Mouse (Mus musculus): ENCODE results near the gene Rasal3. TPM values are rescaled to one million over a fixed set of nuclear protein-coding genes. Genes with fewer than 3 reads are reported as not detected.

Rasal3 gene
- total and polyA plus RNA-seq, 3 experiments: 0.70 to 4.2 (median 0.98) TPM

DNA sequence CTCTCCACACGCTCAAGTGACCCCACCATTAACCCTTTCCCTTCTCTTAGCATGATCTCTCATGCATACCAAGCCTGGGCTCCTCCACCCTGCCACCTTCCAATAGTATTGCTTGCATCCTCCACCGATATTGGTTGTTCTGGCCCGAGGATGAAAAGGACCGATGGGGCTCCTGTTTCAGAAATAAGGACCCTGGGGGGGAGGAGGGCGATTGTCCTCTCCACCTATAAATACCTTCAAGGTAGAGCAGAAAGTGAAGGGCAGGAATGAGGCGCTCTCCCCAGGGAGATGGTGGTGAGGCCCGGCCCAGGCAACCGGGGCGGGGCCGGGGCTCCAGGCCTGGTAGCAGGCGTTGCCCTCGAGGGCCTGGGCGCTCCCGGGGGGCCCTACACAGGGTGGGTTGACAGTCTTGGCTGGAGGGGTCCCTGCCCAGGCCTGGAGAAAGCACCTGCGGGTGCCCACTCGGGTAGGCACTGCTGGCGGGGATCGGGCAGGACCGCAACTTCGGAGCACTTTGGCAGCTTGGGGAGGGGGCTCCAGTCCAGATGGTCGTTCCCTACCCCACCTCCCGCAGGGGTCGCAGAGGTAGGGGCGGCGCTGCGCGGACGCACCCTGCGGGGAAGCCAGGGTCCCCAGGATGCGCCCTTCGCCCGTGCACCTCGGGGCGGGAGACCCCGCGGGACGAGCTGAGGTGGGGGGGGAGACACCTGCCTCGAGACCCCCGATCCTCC is 14.8 kb downstream of the Rasal3 start:
- intact Hi-C loops (cut with DNase I): loop anchor here (5.0 kb wide), 1 partner anchor 36 kb away; the partner anchor contains the start of gene Akap8l
- H3K9ac ChIP-seq (ENCODE audit: low read depth, low read length): peak overlapping the region; percentile 94
- H3K36me3 ChIP-seq (ENCODE audit: control insufficient read depth, insufficient read depth, low read length): no peaks in the 10 kb centered on the region
- DNase-seq: peak in 1 of 2 experiments; percentile 61
- H3K27ac ChIP-seq: peak overlapping the region; percentile 92
- no peaks in the 10 kb centered on the region for H3K27me3 ChIP-seq (ENCODE audit: control insufficient read depth, insufficient read depth, low read length)
- peaks cover 5% of the 10 kb centered on the region for H3K4me1 ChIP-seq (ENCODE audit: control insufficient read depth, insufficient read depth, low read length)
- WGBS: 1% methylated on average over 39 of the region's 39 CpGs
- no peak for TF ChIP-seq CTCF (IDR thresholded peaks at IDR 0.05)
- TF ChIP-seq POLR2A (IDR thresholded peaks at IDR 0.05; ENCODE audit: insufficient read depth, low read depth, low read length): no peak
- TF ChIP-seq EP300 (IDR thresholded peaks at IDR 0.05; ENCODE audit: insufficient read depth, low read depth, low read length): no peak
- H3K79me2 ChIP-seq (replicated peaks; ENCODE audit: control insufficient read depth, insufficient read depth, low read length): no peaks in the 10 kb centered on the region
- peak overlapping the region; percentile 72 for H3K4me3 ChIP-seq

DNA sequence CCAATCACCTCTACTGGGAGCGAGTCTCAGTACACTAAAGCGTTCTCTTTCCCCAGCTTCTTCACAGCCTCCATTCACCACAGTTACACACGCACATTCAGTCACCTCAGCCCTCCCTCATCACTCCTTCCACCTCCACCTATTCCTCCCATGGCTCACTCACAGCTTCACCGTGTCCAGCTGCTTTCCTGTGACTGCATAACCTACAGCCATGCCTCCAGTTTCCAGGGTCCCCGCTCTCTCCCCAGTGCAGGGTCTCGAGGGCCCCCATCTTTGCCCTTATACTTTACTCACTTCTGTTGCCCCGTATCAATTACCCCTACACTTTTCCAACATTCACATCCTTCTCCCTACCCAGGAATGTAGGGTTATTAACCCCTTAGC is 15.4 kb downstream of the Rasal3 start:
- peak overlapping the region; percentile 94 for H3K9ac ChIP-seq (ENCODE audit: low read depth, low read length)
- 57% methylated on average over 7 of the region's 7 CpGs for WGBS
- TF ChIP-seq CTCF (IDR thresholded peaks at IDR 0.05) (no peak), EP300 (IDR thresholded peaks at IDR 0.05; ENCODE audit: insufficient read depth, low read depth, low read length) (no peak), POLR2A (IDR thresholded peaks at IDR 0.05; ENCODE audit: insufficient read depth, low read depth, low read length) (no peak)
- intact Hi-C loops (cut with DNase I): loop anchor here (1.0 to 5.0 kb wide), 3 partner anchors 23 to 106 kb away; partner anchors contain the start of gene Akap8l
- H3K79me2 ChIP-seq (replicated peaks; ENCODE audit: control insufficient read depth, insufficient read depth, low read length): no peaks in the 10 kb centered on the region
- H3K36me3 ChIP-seq (ENCODE audit: control insufficient read depth, insufficient read depth, low read length): no peaks in the 10 kb centered on the region
- H3K27me3 ChIP-seq (ENCODE audit: control insufficient read depth, insufficient read depth, low read length): no peaks in the 10 kb centered on the region
- peaks cover 5% of the 10 kb centered on the region for H3K4me1 ChIP-seq (ENCODE audit: control insufficient read depth, insufficient read depth, low read length)
- peak overlapping the region; percentile 92; the same call in 1 of the 2 replicates for H3K27ac ChIP-seq
- H3K4me3 ChIP-seq: peak overlapping the region; percentile 72; the same call in 1 of the 2 replicates
- peak in 1 of 2 experiments; percentile 19 for DNase-seq

DNA sequence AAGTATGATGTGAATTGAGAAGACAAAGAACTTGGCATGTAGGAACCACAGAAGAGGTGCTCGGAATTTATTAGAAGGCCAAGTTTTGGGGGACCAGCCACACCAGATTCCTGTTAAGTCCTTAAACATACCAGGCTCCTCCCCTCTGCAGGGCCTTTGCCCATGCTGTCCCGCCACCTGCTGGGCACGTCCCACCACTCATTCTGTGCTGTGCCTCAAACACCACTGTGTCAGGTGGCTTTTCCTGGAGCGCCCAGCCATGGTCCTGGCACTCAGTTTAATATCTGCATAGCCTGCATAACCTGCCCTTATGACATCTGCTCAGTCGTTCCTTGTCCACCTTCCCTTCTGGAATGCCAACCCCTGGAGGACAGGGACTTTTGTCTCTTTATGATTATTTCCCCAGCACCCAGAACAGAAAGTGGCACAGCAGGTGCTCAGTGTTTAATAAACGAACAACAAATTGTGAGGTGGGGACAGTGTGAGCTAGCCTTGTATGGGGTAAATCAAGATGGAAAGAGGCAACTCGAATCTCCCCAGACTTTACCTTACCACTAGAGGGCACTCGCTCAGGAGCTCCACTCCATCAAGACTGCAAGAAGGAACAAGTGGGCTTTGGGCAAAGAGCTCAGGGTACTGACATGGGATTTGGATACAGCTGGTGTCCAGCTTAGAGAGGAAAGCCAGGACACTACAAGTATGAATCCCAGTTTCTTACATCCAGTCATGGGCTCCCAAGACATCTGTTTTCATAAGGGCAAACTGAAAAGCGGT is 16.5 kb downstream of the Rasal3 start:
- Histone ChIP-seq H3K4me3 (no peak overlapping the region), H3K9ac (ENCODE audit: low read depth, low read length) (no peak overlapping the region), H3K4me1 (ENCODE audit: control insufficient read depth, insufficient read depth, low read length) (peaks cover 7% of the 10 kb centered on the region), H3K27me3 (ENCODE audit: control insufficient read depth, insufficient read depth, low read length) (no peaks in the 10 kb centered on the region), H3K36me3 (ENCODE audit: control insufficient read depth, insufficient read depth, low read length) (no peaks in the 10 kb centered on the region), H3K27ac (no peak overlapping the region), H3K79me2 (replicated peaks; ENCODE audit: control insufficient read depth, insufficient read depth, low read length) (no peaks in the 10 kb centered on the region)
- DNase-seq: peak in 1 of 2 experiments; percentile 34
- intact Hi-C loops (cut with DNase I): loop anchor here (1.0 to 5.0 kb wide), 3 partner anchors 22 to 107 kb away; partner anchors contain the start of gene Akap8l
- WGBS: 76% methylated on average over 9 of the region's 9 CpGs
- peak; percentile 79 for TF ChIP-seq CTCF (IDR thresholded peaks at IDR 0.05)
- no peak for TF ChIP-seq EP300 (IDR thresholded peaks at IDR 0.05; ENCODE audit: insufficient read depth, low read depth, low read length)
- no peak for TF ChIP-seq POLR2A (IDR thresholded peaks at IDR 0.05; ENCODE audit: insufficient read depth, low read depth, low read length)

DNA sequence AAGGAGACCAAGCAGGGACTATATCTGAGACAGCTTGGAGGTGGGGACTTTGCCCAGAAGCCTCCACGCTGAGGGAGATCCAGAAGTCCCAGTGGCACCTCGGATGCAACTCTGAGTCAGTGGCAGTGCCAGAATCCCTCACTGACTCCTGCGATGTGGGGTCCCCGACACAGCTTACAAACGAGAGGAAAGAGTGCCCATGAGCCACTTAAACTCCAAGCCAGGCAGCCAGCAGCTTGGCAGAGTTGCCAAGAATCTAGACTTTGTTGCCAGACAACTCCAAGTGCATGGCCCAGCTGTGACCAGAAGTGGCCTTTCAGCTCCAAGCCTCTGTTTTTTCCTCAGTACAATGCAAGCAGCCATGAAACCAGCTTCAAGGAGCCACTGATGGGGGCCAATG is 19.7 kb downstream of the Rasal3 start:
- no peaks in the 10 kb centered on the region for H3K79me2 ChIP-seq (replicated peaks; ENCODE audit: control insufficient read depth, insufficient read depth, low read length)
- no peak for TF ChIP-seq EP300 (IDR thresholded peaks at IDR 0.05; ENCODE audit: insufficient read depth, low read depth, low read length)
- 54% methylated on average over 5 of the region's 5 CpGs for WGBS
- H3K27ac ChIP-seq: peak overlapping the region; percentile 62
- peaks cover 7% of the 10 kb centered on the region for H3K4me1 ChIP-seq (ENCODE audit: control insufficient read depth, insufficient read depth, low read length)
- no peak overlapping the region for H3K9ac ChIP-seq (ENCODE audit: low read depth, low read length)
- H3K27me3 ChIP-seq (ENCODE audit: control insufficient read depth, insufficient read depth, low read length): no peaks in the 10 kb centered on the region
- H3K4me3 ChIP-seq: no peak overlapping the region
- peak in 1 of 2 experiments; percentile 64 for DNase-seq
- intact Hi-C loops (cut with DNase I): no loop called here
- H3K36me3 ChIP-seq (ENCODE audit: control insufficient read depth, insufficient read depth, low read length): no peaks in the 10 kb centered on the region

DNA sequence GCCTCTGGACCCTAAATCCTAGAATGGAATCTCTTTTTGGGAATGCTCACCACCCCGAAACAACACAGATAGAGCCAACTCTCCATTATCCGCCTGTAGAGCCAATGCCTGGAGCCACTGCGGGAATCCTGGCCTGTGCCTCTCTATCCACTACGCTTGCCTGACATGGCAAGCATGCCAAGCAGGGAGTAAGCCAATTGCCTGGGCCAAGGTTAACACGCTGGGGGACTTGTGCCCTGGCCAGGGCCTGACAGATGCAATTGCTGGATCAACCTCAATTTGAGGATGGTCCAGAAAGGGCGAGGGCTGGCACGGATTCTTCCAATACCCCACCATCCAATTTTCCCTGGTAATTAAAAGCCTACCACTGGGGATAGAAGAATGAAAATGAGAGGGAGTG is 20.8 kb downstream of the Rasal3 start:
- Histone ChIP-seq H3K4me3 (no peak overlapping the region), H3K79me2 (replicated peaks; ENCODE audit: control insufficient read depth, insufficient read depth, low read length) (no peaks in the 10 kb centered on the region), H3K36me3 (ENCODE audit: control insufficient read depth, insufficient read depth, low read length) (no peaks in the 10 kb centered on the region), H3K4me1 (ENCODE audit: control insufficient read depth, insufficient read depth, low read length) (peaks cover 4% of the 10 kb centered on the region; the same call in 1 of the 2 replicates), H3K9ac (ENCODE audit: low read depth, low read length) (no peak overlapping the region), H3K27me3 (ENCODE audit: control insufficient read depth, insufficient read depth, low read length) (no peaks in the 10 kb centered on the region), H3K27ac (peak overlapping the region; percentile 62; the same call in 1 of the 2 replicates)
- TF ChIP-seq EP300 (IDR thresholded peaks at IDR 0.05; ENCODE audit: insufficient read depth, low read depth, low read length) (no peak), CTCF (IDR thresholded peaks at IDR 0.05) (no peak), POLR2A (IDR thresholded peaks at IDR 0.05; ENCODE audit: insufficient read depth, low read depth, low read length) (no peak)
- intact Hi-C loops (cut with DNase I): no loop called here
- DNase-seq: peak in 1 of 2 experiments; percentile 62
- WGBS: 64% methylated on average over 7 of the region's 7 CpGs

Data from heart, adult 2 months (tissue).